Mouse (Mus musculus) testis, adult 2 months (tissue): ENCODE data around the gene Triobp.

Experiments used
- CTCF ChIP-seq: fragments of 200-500 bp; IDR thresholded peaks from 2 replicates; pipeline ENCODE4 v1.5.1; 2012; ENCODE audit warnings: low read depth, mild to moderate bottlenecking, inconsistent platforms, low read length, moderate library complexity; ENCODE audit not compliant: control insufficient read depth, insufficient read depth, insufficient replicate concordance
- POLR2A ChIP-seq: fragments of 200-500 bp; IDR thresholded peaks from 2 replicates; pipeline ENCODE4 v1.6.1; 2012; ENCODE audit warnings: low read depth, mild to moderate bottlenecking, inconsistent platforms, low read length, moderate library complexity; ENCODE audit not compliant: control insufficient read depth

DNA sequence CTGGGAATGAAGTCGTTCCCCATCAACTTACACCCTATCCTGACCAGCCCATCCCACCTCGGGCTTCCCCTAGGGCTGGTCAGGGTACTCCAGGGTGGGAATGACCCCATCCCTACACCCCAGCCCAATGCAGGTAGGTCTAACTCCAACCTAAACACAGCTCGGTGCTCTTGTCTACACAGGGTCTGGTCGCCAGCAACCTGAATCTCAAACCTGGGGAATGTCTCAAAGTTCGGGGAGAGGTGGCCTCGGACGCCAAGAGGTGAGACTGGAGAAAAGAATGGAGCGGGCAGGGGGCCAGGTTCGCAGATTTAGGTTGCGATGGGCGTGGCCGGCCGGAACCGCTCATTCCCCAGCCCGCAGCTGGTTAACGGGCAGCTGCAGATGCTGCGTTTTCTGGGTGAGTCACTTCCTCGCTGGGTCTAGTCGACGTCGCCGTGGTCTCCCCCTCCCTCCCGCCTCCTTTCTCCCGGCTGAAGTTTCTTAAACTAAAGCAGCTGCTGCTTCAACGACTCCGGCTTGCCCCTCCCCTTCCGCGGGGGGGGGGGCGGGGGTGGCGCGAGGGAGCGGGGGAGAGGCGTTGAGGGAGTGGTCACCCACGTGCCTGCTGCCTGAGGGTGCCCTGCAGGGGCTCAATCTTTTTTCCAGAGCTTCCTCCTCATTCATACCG, 19.6 kb upstream of the Triobp start:
- TF ChIP-seq CTCF (no peak), POLR2A (no peak)
